Mouse (Mus musculus): ENCODE measurements around the gene Cdk5r2. TPM values are rescaled to one million over a fixed set of nuclear protein-coding genes. Genes with fewer than 3 reads are reported as not detected.
A peak's percentile ranks its signal among the peaks of the same experiment; 100 is the strongest.

Cdk5r2 gene
- polyA plus RNA-seq, 1 experiment from 2014 or later = not detected

- no peak overlapping the region for H3K4me2 ChIP-seq
- no peaks in the 10 kb centered on the region for H3K36me3 ChIP-seq
- no peak overlapping the region for H3K9ac ChIP-seq
- 0 out of 2 replicates have a peak, but pooled peaks cover 11% of the 10 kb centered on the region for H3K4me1 ChIP-seq
- 4% methylated on average over 6 of the region's 10 CpGs for whole genome bisulfite sequencing (ENCODE audit: insufficient replicate concordance)
- ATAC-seq = no peak
- H3K9me3 ChIP-seq (replicated peaks) = no peaks in the 10 kb centered on the region
- peaks cover 100% of the 10 kb centered on the region for H3K27me3 ChIP-seq (replicated peaks)
- H3K4me3 ChIP-seq = no peak overlapping the region
- no peak overlapping the region for H3K27ac ChIP-seq
Observed at GRCm38 (mm10) chr1:74898656-74899431, 44.1 kb downstream of the Cdk5r2 start.

- ATAC-seq = peak; percentile 67
- no peak overlapping the region for H3K9ac ChIP-seq
- no peak overlapping the region for H3K27ac ChIP-seq
- 2% methylated on average over 50 of the region's 66 CpGs for WGBS (ENCODE audit: insufficient replicate concordance)
- H3K4me2 ChIP-seq = peak overlapping the region; percentile 54
- H3K4me1 ChIP-seq = 0 out of 2 replicates have a peak, but pooled peaks cover 11% of the 10 kb centered on the region
- no peaks in the 10 kb centered on the region for H3K9me3 ChIP-seq (replicated peaks)
- no peaks in the 10 kb centered on the region for H3K36me3 ChIP-seq
- peaks cover 97% of the 10 kb centered on the region for H3K27me3 ChIP-seq (replicated peaks)
- H3K4me3 ChIP-seq = peak overlapping the region; percentile 27
Observed at GRCm38 (mm10) chr1:74900341-74901285, 45.9 kb downstream of the Cdk5r2 start.

- Histone ChIP-seq H3K4me2 (no peak overlapping the region), H3K9me3 (replicated peaks) (no peaks in the 10 kb centered on the region), H3K4me1 (0 out of 2 replicates have a peak, but pooled peaks cover 11% of the 10 kb centered on the region), H3K27me3 (replicated peaks) (peaks cover 95% of the 10 kb centered on the region), H3K9ac (no peak overlapping the region), H3K27ac (no peak overlapping the region), H3K4me3 (no peak overlapping the region), H3K36me3 (no peaks in the 10 kb centered on the region)
- ATAC-seq = no peak
- WGBS (ENCODE audit: insufficient replicate concordance) = 2% methylated on average over 3 of the region's 3 CpGs
Observed at GRCm38 (mm10) chr1:74901686-74902085, 47.0 kb downstream of the Cdk5r2 start.

GRCm38 (mm10) chr1:74902191-74902590, 47.5 kb downstream of the Cdk5r2 start:
- no peaks in the 10 kb centered on the region for H3K9me3 ChIP-seq (replicated peaks)
- no peaks in the 10 kb centered on the region for H3K36me3 ChIP-seq
- no peak overlapping the region for H3K4me3 ChIP-seq
- ATAC-seq = no peak
- peaks cover 92% of the 10 kb centered on the region for H3K27me3 ChIP-seq (replicated peaks)
- H3K4me1 ChIP-seq = 0 out of 2 replicates have a peak, but pooled peaks cover 11% of the 10 kb centered on the region
- no peak overlapping the region for H3K27ac ChIP-seq
- H3K4me2 ChIP-seq = no peak overlapping the region
- no peak overlapping the region for H3K9ac ChIP-seq
- WGBS (ENCODE audit: insufficient replicate concordance) = 17% methylated on average over 6 of the region's 6 CpGs

MicroRNAs within 50 kb of the gene (microRNA counts, 519-probe panel; counts per million panel counts)
- microRNA mmu-miR-375 = 4,135 counts per million, percentile 78 among the panel's probes with 10 or more counts

Small RNA genes within 50 kb of the gene (microRNA-seq; reads per million reads assigned to microRNA genes)
- 2,591 reads per million, percentile 82 among the genes with 10 or more reads in this experiment for gene Mir375

Other genes starting within 250 kb of the Cdk5r2 start
- gene Ttll4, start 193.2 kb upstream of the Cdk5r2 start, polyA plus RNA-seq (2016; fragmentation: Nextera tagmentation; extraction: Ambion mirVana) = 15.4 and 17.8 TPM in 2 replicates
- gene Cyp27a1, start 141.4 kb upstream of the Cdk5r2 start, polyA plus RNA-seq (2016; fragmentation: Nextera tagmentation; extraction: Ambion mirVana) = 2.3 and 2.8 TPM in 2 replicates
- gene Prkag3, start 105.7 kb upstream of the Cdk5r2 start, polyA plus RNA-seq (2016; fragmentation: Nextera tagmentation; extraction: Ambion mirVana) = 0.13 TPM in 1 of 2 replicates, not detected in the other
- gene Wnt6, start 83.0 kb upstream of the Cdk5r2 start, polyA plus RNA-seq (2016; fragmentation: Nextera tagmentation; extraction: Ambion mirVana) = 0.13 and 0.86 TPM in 2 replicates
- not detected in 2 replicates for gene Wnt10a, start 63.4 kb upstream of the Cdk5r2 start, polyA plus RNA-seq (2016; fragmentation: Nextera tagmentation; extraction: Ambion mirVana)
- 0.29 and 0.36 TPM in 2 replicates for gene Fev, start 30.5 kb downstream of the Cdk5r2 start, polyA plus RNA-seq (2016; fragmentation: Nextera tagmentation; extraction: Ambion mirVana)
- gene Cryba2, start 38.2 kb downstream of the Cdk5r2 start, polyA plus RNA-seq (2016; fragmentation: Nextera tagmentation; extraction: Ambion mirVana) = not detected in 2 replicates
- not detected in 2 replicates for gene Cfap65, start 80.7 kb downstream of the Cdk5r2 start, polyA plus RNA-seq (2016; fragmentation: Nextera tagmentation; extraction: Ambion mirVana)
- gene Ihh, start 96.7 kb downstream of the Cdk5r2 start, polyA plus RNA-seq (2016; fragmentation: Nextera tagmentation; extraction: Ambion mirVana) = 2.9 and 3.0 TPM in 2 replicates

Measured in liver, embryonic 12.5 days (tissue).